Mouse (Mus musculus) ES-E14 (cell line): Measurements from ENCODE around the gene Smpd3.

Experiments
- HCFC1 ChIP-seq: IDR thresholded peaks from 2 replicates; pipeline ENCODE4 v1.6.1; 2012; ENCODE audit warnings: low read length, inconsistent platforms, borderline replicate concordance; ENCODE audit not compliant: insufficient read depth
- MAFK ChIP-seq: IDR thresholded peaks from 2 replicates; pipeline ENCODE4 v1.6.1; 2014; ENCODE audit warnings: mild to moderate bottlenecking, low read depth, low read length, inconsistent platforms; ENCODE audit not compliant: insufficient read depth
- ZC3H11A ChIP-seq: IDR thresholded peaks from 2 replicates; pipeline ENCODE4 v1.6.1; 2012; ENCODE audit warnings: low read depth, mild to moderate bottlenecking, inconsistent platforms, low read length, borderline replicate concordance
- ZNF384 ChIP-seq: IDR thresholded peaks from 2 replicates; pipeline ENCODE4 v1.6.1; 2012; ENCODE audit warnings: low read depth, low read length, inconsistent platforms

DNA sequence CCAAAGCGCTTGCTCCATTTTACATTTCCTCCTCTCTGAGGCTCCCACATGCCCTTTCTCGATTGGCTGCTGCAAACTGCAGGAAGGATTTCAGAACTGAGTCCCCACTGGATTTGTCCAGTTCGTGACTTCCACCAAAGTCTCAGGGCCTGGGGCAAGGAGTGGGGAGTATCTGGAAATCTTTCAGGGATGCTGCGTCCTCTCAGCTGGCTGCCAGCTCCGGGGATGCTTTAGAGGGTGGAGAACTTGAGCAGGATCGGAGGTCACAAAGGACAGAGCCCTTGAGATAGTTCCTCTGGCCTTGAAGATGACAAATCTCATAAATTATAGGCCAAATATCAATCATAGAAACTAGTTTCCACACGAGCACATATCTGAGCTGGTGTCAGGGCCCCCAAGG lies 38.2 kb upstream of the Smpd3 start:
- TF ChIP-seq ZNF384 = no peak
- no peak for TF ChIP-seq MAFK
- no peak for TF ChIP-seq ZC3H11A
- no peak for TF ChIP-seq HCFC1
